Mouse (Mus musculus) MEL (cell line): ENCODE results near the gene Cd8a. TPM values are rescaled to one million over a fixed set of nuclear protein-coding genes. Genes with fewer than 3 reads are reported as not detected.

ENCODE experiments used
- DNase-seq: peaks from one replicate; pipeline ENCODE4 v3.0.0; 2011; ENCODE audit warnings: low read depth, low spot score
- H3K27ac ChIP-seq: 2 replicates; pipeline ENCODE4 v1.5.1; 2012; ENCODE audit warnings: low read depth, mild to moderate bottlenecking, control low read depth, low read length, moderate library complexity; ENCODE audit not compliant: control insufficient read depth
- H3K27me3 ChIP-seq, 2 experiments: fragments of 150-350 bp in 1 of 2; sonication (generic) in 1 of 2; 2 replicates each; pipeline ENCODE4 v1.6.1; 2012; ENCODE audit warnings: low read length in 2 of 2, mild to moderate bottlenecking in 2 of 2, improper control_type of control experiment in 1 of 2, moderate library complexity in 1 of 2; ENCODE audit not compliant: insufficient read depth in 2 of 2, control insufficient read depth in 1 of 2
- H3K36me3 ChIP-seq, 2 experiments: 2 replicates each; pipeline ENCODE4 v1.6.1; 2012 to 2014; ENCODE audit warnings: low read length in 2 of 2, improper control_type of control experiment in 1 of 2, inconsistent platforms in 1 of 2, mild to moderate bottlenecking in 1 of 2; ENCODE audit not compliant: insufficient read depth in 2 of 2, control insufficient read depth in 1 of 2
- H3K4me1 ChIP-seq, 2 experiments: fragments of 150-350 bp in 1 of 2; sonication (generic) in 1 of 2; 2 replicates each; pipeline ENCODE4 v1.6.1; 2012; ENCODE audit warnings: low read length in 2 of 2, improper control_type of control experiment in 1 of 2, mild to moderate bottlenecking in 1 of 2; ENCODE audit not compliant: insufficient read depth in 2 of 2, control insufficient read depth in 1 of 2
- H3K4me3 ChIP-seq, 2 experiments: fragments of 150-350 bp in 1 of 2; sonication (generic) in 1 of 2; 2 replicates each; pipeline ENCODE4 v1.5.1; 2012; ENCODE audit warnings: low read depth in 2 of 2, low read length in 2 of 2, mild to moderate bottlenecking in 2 of 2, moderate library complexity in 2 of 2, control low read depth in 1 of 2, improper control_type of control experiment in 1 of 2; ENCODE audit not compliant: control insufficient read depth in 1 of 2, insufficient read depth in 1 of 2
- H3K79me2 ChIP-seq: 2 replicates; pipeline ENCODE4 v1.6.1; 2012; ENCODE audit warnings: mild to moderate bottlenecking, low read length, moderate library complexity; ENCODE audit not compliant: control insufficient read depth, poor library complexity, insufficient read depth
- H3K9ac ChIP-seq: 2 replicates; pipeline ENCODE4 v1.6.1; 2012; ENCODE audit warnings: low read depth, mild to moderate bottlenecking, control low read depth, low read length, moderate library complexity; ENCODE audit not compliant: control insufficient read depth, poor library complexity, severe bottlenecking
- H3K9me3 ChIP-seq: fragments of 150-350 bp; sonication (generic); replicated peaks from 2 replicates; pipeline ENCODE4 v1.6.1; 2012; ENCODE audit warnings: mild to moderate bottlenecking, low read length, improper control_type of control experiment, moderate library complexity; ENCODE audit not compliant: insufficient read depth
- CHD2 ChIP-seq: IDR thresholded peaks from 2 replicates; pipeline ENCODE4 v1.6.1; 2011; ENCODE audit warnings: low read length, improper control_type of control experiment
- EP300 ChIP-seq, 2 experiments: IDR thresholded peaks; 2 replicates each; pipeline ENCODE4 v1.6.1; 2011; ENCODE audit warnings: improper control_type of control experiment in 2 of 2, low read length in 2 of 2, low read depth in 1 of 2, mild to moderate bottlenecking in 1 of 2
- ETS1 ChIP-seq: IDR thresholded peaks from 2 replicates; pipeline ENCODE4 v1.6.1; 2012; ENCODE audit warnings: low read depth, mild to moderate bottlenecking, inconsistent platforms, low read length, improper control_type of control experiment, moderate library complexity
- GABPA ChIP-seq: IDR thresholded peaks from 2 replicates; pipeline ENCODE4 v1.6.1; 2012; ENCODE audit warnings: low read depth, mild to moderate bottlenecking, inconsistent platforms, low read length, improper control_type of control experiment, moderate library complexity
- GATA1 ChIP-seq: IDR thresholded peaks from 2 replicates; pipeline ENCODE4 v1.6.1; 2011; ENCODE audit warnings: low read depth, low read length, improper control_type of control experiment
- MAFK ChIP-seq: IDR thresholded peaks from 2 replicates; pipeline ENCODE4 v1.6.1; 2011; ENCODE audit warnings: low read depth, mild to moderate bottlenecking, low read length, improper control_type of control experiment, borderline replicate concordance
- MEF2A ChIP-seq: IDR thresholded peaks from 2 replicates; pipeline ENCODE4 v1.6.1; 2014; ENCODE audit warnings: low read depth, mild to moderate bottlenecking, inconsistent platforms, low read length, improper control_type of control experiment; ENCODE audit not compliant: poor library complexity, insufficient replicate concordance, severe bottlenecking; ENCODE audit errors: extremely low read depth
- MXI1 ChIP-seq: IDR thresholded peaks from 2 replicates; pipeline ENCODE4 v1.6.1; 2011; ENCODE audit warnings: mild to moderate bottlenecking, low read depth, low read length, improper control_type of control experiment
- MYB ChIP-seq: IDR thresholded peaks from 2 replicates; pipeline ENCODE4 v1.6.1; 2011; ENCODE audit warnings: mild to moderate bottlenecking, low read depth, low read length, improper control_type of control experiment
- MYC ChIP-seq: IDR thresholded peaks from 2 replicates; pipeline ENCODE4 v1.6.1; 2011; ENCODE audit warnings: low read depth, mild to moderate bottlenecking, low read length, improper control_type of control experiment, moderate library complexity
- NELFE ChIP-seq: IDR thresholded peaks from 2 replicates; pipeline ENCODE4 v1.6.1; 2011; ENCODE audit warnings: low read depth, low read length, improper control_type of control experiment
- POLR2AphosphoS2 ChIP-seq: IDR thresholded peaks from 2 replicates; pipeline ENCODE4 v1.6.1; 2011; ENCODE audit warnings: low read length, improper control_type of control experiment
- RAD21 ChIP-seq: IDR thresholded peaks from 2 replicates; pipeline ENCODE4 v1.6.1; 2011; ENCODE audit warnings: mild to moderate bottlenecking, low read depth, low read length, improper control_type of control experiment
- RCOR1 ChIP-seq: IDR thresholded peaks from 2 replicates; pipeline ENCODE4 v1.6.1; 2012; ENCODE audit warnings: low read depth, mild to moderate bottlenecking, inconsistent platforms, low read length, improper control_type of control experiment
- SMC3 ChIP-seq: IDR thresholded peaks from 2 replicates; pipeline ENCODE4 v1.6.1; 2011; ENCODE audit warnings: low read depth, low read length, improper control_type of control experiment
- TAL1 ChIP-seq: IDR thresholded peaks from 2 replicates; pipeline ENCODE4 v1.6.1; 2012; ENCODE audit warnings: mild to moderate bottlenecking, inconsistent platforms, low read length, moderate library complexity, mixed read lengths
- TCF12 ChIP-seq: IDR thresholded peaks from 2 replicates; pipeline ENCODE4 v1.6.1; 2014; ENCODE audit warnings: low read depth, mild to moderate bottlenecking, inconsistent platforms, low read length, improper control_type of control experiment, moderate library complexity
- USF1 ChIP-seq: IDR thresholded peaks from 2 replicates; pipeline ENCODE4 v1.6.1; 2014; ENCODE audit warnings: low read depth, mild to moderate bottlenecking, inconsistent platforms, low read length, improper control_type of control experiment, moderate library complexity
- ZKSCAN1 ChIP-seq: IDR thresholded peaks from 2 replicates; pipeline ENCODE4 v1.6.1; 2012; ENCODE audit warnings: low read depth, mild to moderate bottlenecking, inconsistent platforms, low read length, improper control_type of control experiment, moderate library complexity
- ZMIZ1 ChIP-seq: IDR thresholded peaks from 2 replicates; pipeline ENCODE4 v1.6.1; 2012; ENCODE audit warnings: low read depth, mild to moderate bottlenecking, inconsistent platforms, low read length, improper control_type of control experiment, moderate library complexity
- ZNF384 ChIP-seq: IDR thresholded peaks from 2 replicates; pipeline ENCODE4 v1.6.1; 2012; ENCODE audit warnings: low read depth, mild to moderate bottlenecking, inconsistent platforms, low read length, improper control_type of control experiment
- polyA plus RNA-seq, 2 experiments: library from polyadenylated mRNA; stranded (reverse) in 1 of 2; unstranded in 1 of 2; fragments of >175 nt in 1 of 2; fragments of >200 nt in 1 of 2; gene quantifications; 2 replicates each; pipeline versions ENCODE4 v1.2.1 to v1.2.4; 2012; ENCODE audit warnings: low replicate concordance in 2 of 2, low read depth in 1 of 2; ENCODE audit not compliant: insufficient read length in 2 of 2, insufficient read depth in 1 of 2, missing spikeins in 1 of 2
- total RNA-seq: library from RNA; depleted of rRNA; stranded (reverse); fragments of 300-350 nt; gene quantifications from 2 replicates; pipeline ENCODE4 v1.2.3, GENCODE M21; 2012; rRNA removed

The Cd8a gene
- not detected in 2 replicates for total RNA-seq
- not detected for polyA plus RNA-seq

- no peaks in the 10 kb centered on the region for H3K9me3 ChIP-seq
- H3K4me3 ChIP-seq, result no peak within 1 kb of the TSS
- no peak within 1 kb of the TSS for H3K9ac ChIP-seq
- no peak for DNase-seq
- H3K4me1 ChIP-seq, result no peaks in the 10 kb centered on the region
- H3K36me3 ChIP-seq, result no peaks in the 10 kb centered on the region
- no peak for TF ChIP-seq RAD21
- H3K79me2 ChIP-seq, result no peaks in the 10 kb centered on the region
- no peak within 1 kb of the TSS for H3K27ac ChIP-seq
- H3K27me3 ChIP-seq, result peaks cover 0 to 4% of the 10 kb centered on the region in 2 experiments; a peak in 3 of 4 replicates
Observed at GRCm38 (mm10) chr6:71373249-71373775, at the start of gene Cd8a. Gene Cd8a, plus strand, starts transcription at chr6:71373427.

GRCm38 (mm10) chr6:71324816-71325215 is 48.4 kb upstream of the Cd8a start:
- no peak overlapping the region for H3K27ac ChIP-seq
- H3K79me2 ChIP-seq, result no peaks in the 10 kb centered on the region
- DNase-seq, result no peak
- H3K9ac ChIP-seq, result no peak overlapping the region
- no peak overlapping the region for H3K4me3 ChIP-seq
- peaks cover 1 to 3% of the 10 kb centered on the region in 2 experiments; a peak in 2 of 4 replicates for H3K27me3 ChIP-seq
- H3K4me1 ChIP-seq, result no peaks in the 10 kb centered on the region
- TF ChIP-seq MXI1 (no peak), NELFE (no peak), CHD2 (no peak), GATA1 (no peak)
- H3K36me3 ChIP-seq, result no peaks in the 10 kb centered on the region
- no peaks in the 10 kb centered on the region for H3K9me3 ChIP-seq

GRCm38 (mm10) chr6:71329881-71330280 is 43.3 kb upstream of the Cd8a start:
- DNase-seq, result no peak
- Histone ChIP-seq H3K4me1 (no peaks in the 10 kb centered on the region), H3K27me3 (peaks cover 1 to 3% of the 10 kb centered on the region in 2 experiments; a peak in 2 of 4 replicates), H3K27ac (no peak overlapping the region), H3K36me3 (no peaks in the 10 kb centered on the region), H3K4me3 (no peak overlapping the region)
- TF ChIP-seq ZNF384, result no peak
- no peak for TF ChIP-seq MYB
- TF ChIP-seq POLR2AphosphoS2, result no peak
- TF ChIP-seq RCOR1, result no peak
- no peak for TF ChIP-seq TCF12
- no peak for TF ChIP-seq CHD2
- no peak for TF ChIP-seq USF1
- no peak for TF ChIP-seq NELFE
- TF ChIP-seq ETS1, result no peak
- TF ChIP-seq GABPA, result no peak
- TF ChIP-seq MAFK, result no peak
- no peak for TF ChIP-seq SMC3
- no peak for TF ChIP-seq GATA1
- TF ChIP-seq ZMIZ1, result no peak
- no peak for TF ChIP-seq MYC
- no peak for TF ChIP-seq MEF2A
- no peak for TF ChIP-seq ZKSCAN1
- no peak for TF ChIP-seq EP300 (IDR thresholded peaks at IDR 0.05; ENCODE audit: low read depth in 1 of 2, low read length in 2 of 2)
- no peak for TF ChIP-seq RAD21
- no peak for TF ChIP-seq TAL1
- TF ChIP-seq, all 39 proteins: peak for 0
- Histone ChIP-seq H3K9ac (no peak overlapping the region), H3K9me3 (no peaks in the 10 kb centered on the region), H3K79me2 (no peaks in the 10 kb centered on the region)
